Mouse (Mus musculus) embryonic stem cell, embryonic (primary cell): ENCODE results near the gene Nfs1.

Experiments
- CTCF ChIA-PET, 4 experiments: fragments of 300-600 bp in 2 of 4; fragments of 350-600 bp in 2 of 4; sonication (Branson Sonifier 250); formaldehyde crosslinking; loops; one replicate each; lab custom pipeline; 2022; ENCODE audit warnings: inconsistent platforms in 2 of 4; lab: Charles Lee
- POLR2A ChIA-PET, 4 experiments: fragments of 300-600 bp in 2 of 4; fragments of 350-600 bp in 2 of 4; sonication (Branson Sonifier 250); formaldehyde crosslinking; loops; one replicate each; lab custom pipeline; 2022; ENCODE audit warnings: antibody characterized with exemption in 4 of 4, inconsistent platforms in 1 of 4; lab: Charles Lee

The Nfs1 gene

DNA sequence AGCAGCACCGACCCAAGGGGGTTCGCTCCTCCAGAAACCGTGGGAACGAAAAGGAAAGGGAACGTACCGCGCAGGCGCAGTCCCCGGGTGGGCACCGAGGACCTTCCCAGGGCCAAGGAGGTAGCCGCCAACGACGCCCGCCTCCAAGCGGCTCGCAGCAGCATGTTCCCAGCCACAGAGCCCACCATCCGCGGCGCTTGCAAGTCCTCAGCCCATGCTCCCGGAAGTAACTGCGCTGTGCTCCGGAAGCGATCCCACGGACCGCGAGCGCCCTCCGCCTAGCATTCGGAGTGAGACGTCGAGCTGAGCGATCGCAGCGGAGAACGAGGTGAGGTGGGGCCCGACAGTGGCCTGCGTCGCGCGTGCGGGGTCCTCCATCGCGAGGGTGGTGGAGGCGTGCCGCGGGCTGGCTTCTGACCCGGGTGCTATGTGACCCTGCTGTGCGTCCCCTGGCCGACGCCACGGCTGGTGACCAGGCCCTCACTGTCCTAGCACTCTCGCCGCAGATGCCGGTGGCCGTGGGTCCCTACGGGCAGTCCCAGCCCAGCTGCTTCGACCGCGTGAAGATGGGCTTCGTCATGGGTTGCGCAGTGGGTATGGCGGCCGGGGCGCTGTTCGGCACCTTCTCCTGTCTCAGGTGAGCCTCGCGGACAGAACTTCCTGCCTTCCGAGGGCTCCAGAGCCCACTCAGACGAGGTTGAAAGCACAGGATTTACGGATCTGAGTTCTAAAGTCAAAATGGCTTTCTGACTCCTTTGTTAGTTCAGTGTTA is at the start of gene Nfs1, which contains the start of gene Romo1:
TSS of gene Nfs1 (minus strand) at position 234 of the 772 bp plus-strand sequence.
TSS of gene Romo1 (plus strand) at position 87 of the 772 bp plus-strand sequence.
- POLR2A ChIA-PET: interaction anchor here (0.6 to 15.5 kb wide), 36 partner anchors 8 to 188 kb away, joined by 3 to 981 read pairs (median 5); partner anchors contain the start of genes Cpne1 (in 3 of the 4), Rbm12 (in 3 of the 4), Rbm39 (in 3 of the 4) and Phf20 (in 2 of the 4)
- CTCF ChIA-PET: interaction anchor here in 2 of 4 experiments (0.6 to 1.6 kb wide), 9 partner anchors 9 to 341 kb away, joined by 3 to 5 read pairs (median 4); partner anchors contain the start of genes Cnbd2 (in 1 of the 2), Cpne1 (in 1 of the 2), Rbm12 (in 1 of the 2) and Rbm39 (in 1 of the 2)

DNA sequence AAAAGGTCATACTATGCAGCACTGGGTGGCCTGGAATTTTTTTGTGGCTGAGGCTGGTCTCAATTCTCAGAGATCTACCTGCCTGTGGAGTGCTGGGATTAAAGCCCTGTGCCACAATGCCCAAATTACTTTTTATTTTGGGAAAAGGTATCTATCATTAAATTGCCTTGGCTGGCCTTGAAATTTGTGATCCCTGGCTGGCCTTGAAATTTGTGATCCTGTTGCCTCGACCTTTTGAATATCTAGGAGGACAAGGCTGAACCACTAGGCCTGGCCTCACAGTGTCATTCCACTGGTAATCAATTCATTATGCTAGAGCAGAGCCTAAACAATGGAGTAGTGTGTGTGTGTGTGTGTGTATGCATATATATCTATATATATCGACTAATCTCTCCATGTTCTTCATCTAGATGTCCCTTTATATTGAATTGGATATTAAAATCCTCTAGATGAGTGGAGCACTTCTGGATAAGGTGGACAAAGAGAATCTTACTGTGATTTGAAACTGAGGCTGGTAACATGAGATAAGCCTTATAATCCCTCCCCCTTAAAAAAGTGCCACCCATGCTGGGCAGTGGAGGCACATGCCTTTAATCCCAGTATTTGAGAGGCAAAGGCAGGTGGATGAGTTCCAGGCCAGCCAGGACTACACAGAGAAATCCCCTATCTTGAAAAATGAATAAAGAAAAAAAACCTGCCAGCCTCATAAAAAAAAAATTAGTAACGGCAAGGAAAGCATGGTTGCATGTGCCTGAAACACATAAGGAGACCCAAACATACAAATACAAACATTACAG is 49.3 kb upstream of the Nfs1 start:
- ChIA-PET CTCF (interaction anchor here in 2 of 4 experiments (0.6 to 0.7 kb wide), 2 partner anchors 580 to 780 kb away, joined by 3 read pairs; no protein-coding TSS in a partner anchor), POLR2A (interaction anchor here (1.0 to 18.0 kb wide), 7 partner anchors 12 to 18 kb away, joined by 5 to 447 read pairs (median 77); partner anchors contain the start of gene Rbm39 (in 4 of the 4))

DNA sequence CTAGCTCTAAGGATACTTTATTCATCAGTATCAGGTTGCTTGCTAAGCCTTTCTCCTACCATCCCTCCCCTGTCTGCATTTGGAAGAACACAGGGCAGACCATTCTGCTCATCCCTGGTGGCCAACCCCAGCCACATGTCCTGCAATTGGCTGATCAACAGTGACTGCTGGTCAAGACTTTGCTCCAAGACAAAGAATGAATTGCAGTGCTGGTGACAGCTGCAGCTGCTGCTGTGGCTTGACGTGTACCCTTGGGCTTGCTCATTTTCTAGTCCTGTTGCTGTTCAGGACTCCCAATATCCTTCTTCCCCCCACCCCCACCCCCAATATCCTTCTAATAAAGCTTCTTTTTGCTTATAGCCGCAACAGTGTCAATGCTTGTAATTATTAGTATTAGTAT is 48.1 kb upstream of the Nfs1 start:
- CTCF ChIA-PET: interaction anchor here in 2 of 4 experiments (0.6 to 1.3 kb wide), 4 partner anchors 12 to 50 kb away, joined by 3 to 11 read pairs (median 4); partner anchors contain the start of gene Rbm39 (in 1 of the 2)
- POLR2A ChIA-PET: interaction anchor here (0.5 to 7.1 kb wide), 19 partner anchors 8 to 956 kb away, joined by 3 to 129 read pairs (median 4); partner anchors contain the start of genes Rbm39 (in 4 of the 4) and BC029722 (in 1 of the 4)

DNA sequence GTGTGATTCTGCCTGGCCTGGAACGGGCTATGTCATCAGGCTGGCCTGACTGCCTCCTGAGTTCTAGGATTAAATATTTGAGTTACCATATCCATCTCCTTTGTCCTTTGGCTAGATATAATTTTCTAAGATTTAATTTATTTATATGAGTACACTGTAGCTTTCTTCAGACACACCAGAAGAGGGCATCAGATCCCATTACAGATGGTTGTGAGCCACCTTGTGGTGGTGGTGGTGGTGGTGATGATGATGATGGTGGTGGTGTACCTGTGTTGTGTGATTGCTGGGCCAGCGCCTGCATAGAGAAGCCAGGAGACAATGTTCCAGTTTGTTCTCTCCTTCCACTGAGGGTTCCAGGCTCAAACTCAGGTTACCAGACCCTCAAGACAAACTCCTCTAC is 47.6 kb upstream of the Nfs1 start:
- CTCF ChIA-PET: interaction anchor here in 2 of 4 experiments (0.6 to 1.3 kb wide), 4 partner anchors 11 to 114 kb away, joined by 3 to 11 read pairs (median 4); partner anchors contain the start of gene Rbm39 (in 1 of the 2)
- POLR2A ChIA-PET: interaction anchor here (0.5 to 7.1 kb wide), 16 partner anchors 8 to 828 kb away, joined by 3 to 129 read pairs (median 4); partner anchors contain the start of genes Rbm39 (in 4 of the 4) and BC029722 (in 1 of the 4)

DNA sequence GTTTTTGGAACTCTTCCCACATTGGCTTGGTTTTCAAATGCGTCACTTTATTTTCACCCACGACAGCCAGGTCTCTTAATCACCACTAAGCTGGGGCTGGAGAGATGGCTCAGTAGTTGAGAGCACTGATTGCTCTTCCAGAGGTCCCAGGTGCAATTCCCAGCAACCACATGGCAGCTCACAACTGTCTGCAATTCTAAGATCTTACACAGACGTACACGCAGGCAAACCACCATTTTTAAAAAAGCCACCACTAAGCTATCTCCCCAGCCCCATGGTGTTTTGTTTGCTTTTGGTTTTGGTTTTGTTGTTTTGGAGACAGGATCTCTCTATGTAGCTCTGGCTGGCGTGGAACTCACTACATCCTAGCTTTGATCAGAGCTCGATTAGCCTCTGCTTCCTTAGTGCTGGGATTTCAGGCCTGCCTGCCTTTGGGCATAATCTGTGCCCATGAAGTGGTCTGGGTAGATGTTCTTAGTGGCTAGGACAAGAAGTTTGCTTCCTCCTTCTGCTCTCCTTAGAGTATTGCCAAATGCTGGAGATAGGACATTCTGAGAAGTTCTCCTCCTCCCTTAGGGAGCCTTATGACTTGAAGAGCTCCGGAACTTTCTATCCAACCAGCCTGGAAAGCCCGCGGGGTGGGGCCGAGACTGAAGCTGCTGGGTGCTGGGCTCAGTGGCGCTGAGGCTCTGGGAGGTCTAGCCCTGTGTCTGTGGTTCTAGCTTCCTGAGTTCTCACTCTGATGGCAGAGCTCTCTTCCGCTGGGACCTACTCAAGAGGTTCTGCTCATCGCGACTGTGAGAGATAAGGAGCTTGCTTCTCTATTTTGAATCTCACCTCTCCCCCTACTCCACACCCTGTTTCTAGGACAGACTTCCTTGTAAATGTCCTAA is 46.3 kb upstream of the Nfs1 start:
- POLR2A ChIA-PET: interaction anchor here (0.6 to 7.1 kb wide), 20 partner anchors 8 to 46 kb away, joined by 3 to 129 read pairs (median 4); partner anchors contain the start of genes Rbm39 (in 4 of the 4) and Nfs1 (in 1 of the 4)
- CTCF ChIA-PET: interaction anchor here in 1 of 4 experiments (1.1 kb wide), 1 partner anchor 20 kb away, joined by 3 read pairs; no protein-coding TSS in a partner anchor

DNA sequence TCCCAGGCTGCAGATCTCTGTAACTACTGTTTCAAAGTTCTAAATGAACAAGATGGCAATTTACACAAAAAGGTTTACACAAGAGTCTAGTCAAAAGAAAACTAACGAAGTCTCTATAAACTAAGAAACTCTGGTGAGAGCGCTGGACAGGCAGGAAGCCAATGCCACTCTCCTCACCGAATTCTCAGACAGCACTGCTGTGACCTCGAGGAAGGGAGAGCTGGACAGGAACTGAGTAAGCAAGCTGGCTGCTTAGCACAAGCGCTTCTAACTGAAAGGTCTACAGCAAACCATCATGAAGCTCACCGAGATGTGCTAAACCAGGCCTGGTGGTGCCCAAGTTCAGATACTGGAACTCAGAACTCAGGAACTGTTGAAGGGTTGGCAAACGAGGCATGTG is 45.3 kb upstream of the Nfs1 start:
- CTCF ChIA-PET: interaction anchor here in 2 of 4 experiments (0.5 to 1.1 kb wide), 2 partner anchors 21 to 954 kb away, joined by 3 to 6 read pairs; no protein-coding TSS in a partner anchor

DNA sequence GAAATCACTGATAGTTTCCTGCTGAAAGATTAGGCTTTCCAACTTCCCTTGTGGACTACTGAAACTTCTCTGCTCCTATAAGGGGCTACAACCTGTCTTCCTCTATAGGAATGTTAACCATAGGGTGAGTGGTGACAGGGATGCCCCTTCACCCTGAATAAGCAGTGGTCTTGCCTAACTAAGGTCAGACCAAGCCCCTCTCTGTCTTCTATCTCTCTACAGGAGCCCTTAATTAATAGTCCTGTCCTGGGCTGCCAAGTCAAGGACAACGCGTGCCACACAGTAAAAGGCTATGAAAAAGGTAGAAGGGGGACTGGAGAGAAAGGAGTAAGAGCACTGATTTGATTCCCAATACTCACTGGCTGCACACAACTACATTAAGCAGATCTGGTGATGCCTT is 37.6 kb upstream of the Nfs1 start:
- ChIA-PET CTCF (interaction anchor here in 2 of 4 experiments (1.2 to 1.8 kb wide), 4 partner anchors 11 to 97 kb away, joined by 3 to 4 read pairs (median 4); no protein-coding TSS in a partner anchor), POLR2A (interaction anchor here (1.1 to 25.2 kb wide), 26 partner anchors 8 to 253 kb away, joined by 3 to 981 read pairs (median 18); partner anchors contain the start of genes Phf20 (in 3 of the 4), Cnbd2 (in 1 of the 4), Cpne1 (in 1 of the 4) and Nfs1 (in 1 of the 4))

More for the DNA sequence above, 45.3 kb upstream of the Nfs1 start:
- POLR2A ChIA-PET: interaction anchor here (1.3 to 7.1 kb wide), 6 partner anchors 8 to 31 kb away, joined by 3 to 129 read pairs (median 24); partner anchors contain the start of gene Rbm39 (in 4 of the 4)

DNA sequence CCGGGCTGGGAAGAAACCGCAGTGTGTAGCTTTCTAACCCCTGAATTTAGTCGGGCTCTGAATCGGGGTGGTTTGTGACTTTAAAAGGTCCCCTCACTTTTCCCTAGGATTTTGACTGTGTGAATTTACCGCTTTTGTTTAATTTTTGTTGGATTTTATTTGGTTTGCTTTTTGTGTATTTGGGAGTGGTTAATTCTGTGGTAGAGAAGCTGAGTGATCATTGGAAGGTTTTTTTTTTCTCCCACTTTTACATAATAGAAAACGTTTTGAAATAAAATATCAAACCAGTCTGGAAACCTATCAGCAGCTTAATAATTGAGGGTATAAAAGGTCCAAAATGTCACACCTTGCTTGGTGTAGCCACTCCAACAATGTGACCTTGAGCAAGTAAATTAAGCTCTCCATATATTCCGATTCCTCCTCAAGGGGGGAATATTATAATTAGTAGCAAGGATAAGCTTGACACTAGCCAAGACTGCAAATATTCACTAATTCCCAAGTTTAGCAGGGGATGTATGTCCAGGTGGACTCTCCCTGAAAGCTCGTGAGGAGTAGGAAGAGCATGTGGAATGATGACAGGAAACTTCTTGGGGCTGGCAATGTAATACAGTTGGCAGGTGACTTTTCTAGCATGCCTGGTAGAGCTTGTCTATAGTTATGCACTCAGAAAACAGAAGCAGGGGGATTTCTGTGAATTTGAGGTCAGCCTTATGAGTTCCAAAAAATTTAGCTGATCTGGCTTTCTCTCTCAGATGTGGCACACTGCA is 37.0 kb upstream of the Nfs1 start:
- ChIA-PET POLR2A (interaction anchor here (0.6 to 25.2 kb wide), 110 partner anchors 8 to 1025 kb away, joined by 3 to 981 read pairs (median 5); partner anchors contain the start of genes Cpne1 (in 3 of the 4), Phf20 (in 3 of the 4), Rbm12 (in 3 of the 4) and Cnbd2 (in 2 of the 4)), CTCF (interaction anchor here in 3 of 4 experiments (0.6 to 1.8 kb wide), 8 partner anchors 10 to 567 kb away, joined by 3 to 5 read pairs (median 4); partner anchors contain the start of genes Nfs1 (in 1 of the 3) and Romo1 (in 1 of the 3))

DNA sequence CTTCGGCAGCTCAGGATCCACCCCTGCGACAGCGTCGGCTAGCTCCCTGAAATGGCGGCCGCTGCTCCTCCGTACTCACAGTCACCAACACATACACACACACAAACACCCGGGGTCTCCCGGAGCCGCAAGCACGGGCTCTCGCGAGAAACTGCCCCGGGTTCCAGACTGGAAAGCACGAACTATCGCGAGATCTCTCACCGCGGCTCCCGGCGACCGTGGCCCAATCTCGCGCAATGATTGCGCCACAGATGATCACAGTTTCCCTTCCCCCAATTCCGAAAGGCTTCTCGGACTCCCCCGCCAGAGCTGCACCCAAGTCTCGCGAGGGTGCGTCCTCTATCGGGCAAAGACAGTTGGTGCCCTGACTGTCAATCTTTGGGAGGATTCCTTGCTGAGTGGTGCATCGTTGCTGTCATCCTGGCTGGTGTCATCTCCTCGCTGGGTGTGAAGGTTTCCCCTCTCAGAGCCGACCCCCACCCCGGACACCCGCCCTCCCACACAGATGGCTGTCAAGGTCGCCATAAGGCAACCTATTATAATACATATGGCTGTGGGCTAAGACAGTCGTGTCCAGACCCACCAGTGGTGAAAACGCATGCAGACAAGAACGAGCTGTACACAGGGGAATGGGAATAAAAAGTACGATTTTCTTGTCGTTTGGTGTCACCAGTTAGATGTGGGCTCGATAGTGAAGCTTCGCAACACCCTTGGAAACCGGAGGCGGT is 36.3 kb upstream of the Nfs1 start, which contains the start of gene Rbm39:
TSS of gene Rbm39 (minus strand) at position 145 of the 728 bp plus-strand sequence.
- POLR2A ChIA-PET: interaction anchor here (0.5 to 25.2 kb wide), 139 partner anchors 8 to 1722 kb away, joined by 3 to 981 read pairs (median 4); partner anchors contain the start of genes Phf20 (in 4 of the 4), Cpne1 (in 3 of the 4), Nfs1 (in 3 of the 4) and Rbm12 (in 3 of the 4)
- CTCF ChIA-PET: interaction anchor here in 3 of 4 experiments (0.5 to 1.8 kb wide), 9 partner anchors 9 to 567 kb away, joined by 3 to 5 read pairs (median 4); partner anchors contain the start of genes Nfs1 (in 1 of the 3) and Romo1 (in 1 of the 3)

DNA sequence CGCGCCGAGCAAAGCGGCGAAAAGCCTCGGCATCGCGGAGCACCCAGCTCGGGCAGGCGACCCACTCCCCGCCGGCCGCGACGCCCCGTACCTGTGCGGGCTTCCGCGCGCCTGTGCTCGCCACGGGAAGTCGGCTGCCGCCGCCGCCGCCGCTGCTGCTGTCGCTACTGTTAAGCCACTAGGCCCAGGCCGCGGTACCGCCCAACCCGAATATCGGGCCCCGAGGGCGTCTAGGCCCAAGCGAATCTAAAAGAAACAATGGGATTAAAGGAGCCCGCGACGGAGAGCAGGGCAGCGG is 35.8 kb upstream of the Nfs1 start:
- ChIA-PET POLR2A (interaction anchor here (0.5 to 25.2 kb wide), 111 partner anchors 9 to 1722 kb away, joined by 3 to 981 read pairs (median 5); partner anchors contain the start of genes Phf20 (in 4 of the 4), Nfs1 (in 3 of the 4), Romo1 (in 3 of the 4) and Cnbd2 (in 2 of the 4)), CTCF (interaction anchor here in 1 of 4 experiments (0.5 to 1.8 kb wide), 4 partner anchors 9 to 293 kb away, joined by 4 to 5 read pairs (median 4); partner anchors contain the start of genes Nfs1 and Romo1)

DNA sequence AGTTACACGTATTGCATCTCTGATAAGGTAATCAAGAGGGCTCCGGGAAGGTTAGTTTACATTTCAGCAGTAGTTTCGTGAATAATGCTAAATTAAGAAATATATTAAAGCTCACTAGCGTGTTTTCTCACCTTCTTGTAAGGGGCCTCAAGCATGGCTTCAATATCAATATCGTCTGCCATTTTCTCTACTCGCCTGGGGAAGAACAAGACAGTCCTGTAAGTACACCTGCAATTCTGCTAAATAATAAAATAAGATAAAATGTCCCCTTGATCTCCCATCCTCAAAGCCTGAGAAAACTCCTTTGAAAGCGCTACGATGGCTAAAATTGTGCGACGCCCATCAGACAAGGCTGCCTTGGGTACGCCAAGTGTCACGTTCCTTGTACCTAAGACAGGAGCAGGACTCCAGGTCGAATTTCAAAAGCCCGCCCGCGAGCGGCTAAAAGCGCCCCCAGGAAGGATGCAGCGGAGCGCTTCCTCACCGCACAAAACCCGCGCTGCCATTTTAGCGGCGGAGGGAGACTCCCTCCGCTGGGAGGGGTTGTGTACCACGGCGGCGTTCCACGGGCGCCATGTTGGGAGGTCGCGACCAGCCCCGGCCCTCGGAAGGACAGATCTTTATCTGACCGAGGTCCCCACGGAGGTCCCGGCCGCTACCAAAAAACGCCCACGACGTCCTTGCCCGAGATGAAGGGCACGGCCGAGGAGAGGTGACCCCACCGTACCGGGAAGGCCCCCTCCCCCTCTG is 35.2 kb upstream of the Nfs1 start:
- ChIA-PET CTCF (interaction anchor here in 1 of 4 experiments (1.7 kb wide), 1 partner anchor 13 kb away, joined by 4 read pairs; no protein-coding TSS in a partner anchor), POLR2A (interaction anchor here (0.5 to 25.2 kb wide), 94 partner anchors 9 to 879 kb away, joined by 3 to 981 read pairs (median 6); partner anchors contain the start of genes Phf20 (in 4 of the 4), Nfs1 (in 3 of the 4), Romo1 (in 3 of the 4) and Cnbd2 (in 2 of the 4))

DNA sequence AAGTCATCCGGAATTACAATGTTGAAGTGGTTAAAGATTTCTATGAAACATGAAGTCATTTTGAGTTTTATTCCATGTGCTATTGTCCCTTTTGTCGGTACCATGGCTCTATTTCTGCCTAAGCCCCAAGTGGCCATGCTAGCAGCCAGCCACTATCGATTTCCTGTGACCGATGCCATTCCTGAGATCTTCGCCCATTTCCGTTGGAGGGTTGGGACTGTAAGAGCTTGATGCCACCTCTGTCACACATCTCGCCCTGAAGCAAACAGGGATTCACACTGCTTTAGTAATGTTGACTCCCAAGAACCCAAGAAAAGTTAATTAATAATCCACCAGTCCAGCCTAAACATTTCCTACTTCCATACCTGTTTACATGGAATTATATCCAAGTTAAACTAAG is 33.7 kb upstream of the Nfs1 start:
- ChIA-PET CTCF (no interaction called here), POLR2A (interaction anchor here (0.7 to 25.2 kb wide), 23 partner anchors 8 to 95 kb away, joined by 3 to 981 read pairs (median 4); partner anchors contain the start of genes Phf20 (in 3 of the 4), Cpne1 (in 2 of the 4), Nfs1 (in 2 of the 4) and Rbm12 (in 2 of the 4))

DNA sequence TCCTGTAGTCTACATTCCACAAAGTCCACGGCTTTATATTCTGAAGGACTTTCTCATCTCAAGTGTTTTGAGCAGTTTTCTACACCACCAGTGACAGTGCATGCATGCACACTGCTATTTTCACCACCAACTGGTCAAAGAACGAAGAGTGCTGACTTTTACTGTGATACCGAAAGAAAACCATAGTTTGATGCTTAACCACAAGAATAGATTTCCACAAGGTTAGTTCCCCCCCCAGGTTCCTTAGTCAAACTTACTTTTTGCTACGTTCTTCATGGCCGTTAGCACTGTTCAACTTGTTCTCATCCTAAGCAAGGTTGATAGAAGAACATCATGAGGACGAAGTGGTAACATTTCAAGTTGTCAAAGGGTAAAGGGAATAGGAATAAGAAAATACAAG is 33.1 kb upstream of the Nfs1 start:
- ChIA-PET POLR2A (interaction anchor here in 3 of 4 experiments (1.0 to 25.2 kb wide), 20 partner anchors 8 to 134 kb away, joined by 3 to 981 read pairs (median 6); partner anchors contain the start of genes Phf20 (in 3 of the 3), Nfs1 (in 2 of the 3), Romo1 (in 2 of the 3) and Cpne1 (in 1 of the 3)), CTCF (no interaction called here)
